Mouse (Mus musculus): Measurements from ENCODE around the gene Ppp4r3b.

The Ppp4r3b gene

GRCm38 (mm10) chr11:29172563-29173124 is at the start of gene Ppp4r3b:
TSS of gene Ppp4r3b (plus strand) at chr11:29172890.
- peak; percentile 98 for DNase-seq (ENCODE audit: low read depth)

- DNase-seq (ENCODE audit: low read depth): no peak
Observed at GRCm38 (mm10) chr11:29129862-29130384, 42.8 kb upstream of the Ppp4r3b start.

GRCm38 (mm10) chr11:29130385-29131355 is 42.0 kb upstream of the Ppp4r3b start, which contains the start of gene Pnpt1:
TSS of gene Pnpt1 (plus strand) at chr11:29130744.
- peak; percentile 86 for DNase-seq (ENCODE audit: low read depth)

GRCm38 (mm10) chr11:29140671-29141070 is 32.0 kb upstream of the Ppp4r3b start:
- DNase-seq (ENCODE audit: low read depth): no peak

GRCm38 (mm10) chr11:29148901-29149300 is 23.8 kb upstream of the Ppp4r3b start:
- DNase-seq (ENCODE audit: low read depth): no peak

GRCm38 (mm10) chr11:29163569-29163968 is 9.1 kb upstream of the Ppp4r3b start:
- DNase-seq (ENCODE audit: low read depth): no peak

- peak; percentile 15 for DNase-seq (ENCODE audit: low read depth)
Observed at GRCm38 (mm10) chr11:29171959-29172391, 715 bp upstream of the Ppp4r3b start.

- peak; percentile 40 for DNase-seq (ENCODE audit: low read depth)
Observed at GRCm38 (mm10) chr11:29173125-29173631, 488 bp downstream of the Ppp4r3b start.

- DNase-seq (ENCODE audit: low read depth): peak; percentile 3
Observed at GRCm38 (mm10) chr11:29173706-29174436, 1.2 kb downstream of the Ppp4r3b start.

- no peak for DNase-seq (ENCODE audit: low read depth)
Observed at GRCm38 (mm10) chr11:29179319-29179718, 6.6 kb downstream of the Ppp4r3b start.

- peak; percentile 2 for DNase-seq (ENCODE audit: low read depth)
Observed at GRCm38 (mm10) chr11:29180657-29181056, 8.0 kb downstream of the Ppp4r3b start.

GRCm38 (mm10) chr11:29181751-29182150 is 9.1 kb downstream of the Ppp4r3b start:
- no peak for DNase-seq (ENCODE audit: low read depth)

GRCm38 (mm10) chr11:29188981-29189380 is 16.3 kb downstream of the Ppp4r3b start:
- DNase-seq (ENCODE audit: low read depth): no peak

- DNase-seq (ENCODE audit: low read depth): no peak
Observed at GRCm38 (mm10) chr11:29203653-29204052, 31.0 kb downstream of the Ppp4r3b start.

GRCm38 (mm10) chr11:29209774-29210173 is 37.1 kb downstream of the Ppp4r3b start:
- DNase-seq (ENCODE audit: low read depth): no peak

- no peak for DNase-seq (ENCODE audit: low read depth)
Observed at GRCm38 (mm10) chr11:29216196-29216595, 43.5 kb downstream of the Ppp4r3b start.

- DNase-seq (ENCODE audit: low read depth): no peak
Observed at GRCm38 (mm10) chr11:29219055-29219454, 46.4 kb downstream of the Ppp4r3b start.

- no peak for DNase-seq (ENCODE audit: low read depth)
Observed at GRCm38 (mm10) chr11:29222310-29222709, 49.6 kb downstream of the Ppp4r3b start.

GRCm38 (mm10) chr11:29224754-29225153 is 52.1 kb downstream of the Ppp4r3b start:
- no peak for DNase-seq (ENCODE audit: low read depth)

- DNase-seq (ENCODE audit: low read depth): no peak
Observed at GRCm38 (mm10) chr11:29228957-29229356, 56.3 kb downstream of the Ppp4r3b start.

- no peak for DNase-seq (ENCODE audit: low read depth)
Observed at GRCm38 (mm10) chr11:29233569-29233968, 60.9 kb downstream of the Ppp4r3b start.

- no peak for DNase-seq (ENCODE audit: low read depth)
Observed at GRCm38 (mm10) chr11:29237364-29237763, 64.7 kb downstream of the Ppp4r3b start.

Data from fibroblast of lung, adult 2 months (primary cell).